Mouse (Mus musculus) left cerebral cortex, postnatal 25 days (tissue): Measurements from ENCODE around the gene Adora3. TPM values are rescaled to one million over a fixed set of nuclear protein-coding genes. Genes with fewer than 3 reads are reported as not detected.
A peak's percentile ranks its signal among the peaks of the same experiment; 100 is the strongest.

Experiments
- DNase-seq, 2 experiments: peaks; one replicate each; pipeline ENCODE4 v3.0.0; 2022; ENCODE audit warnings: low spot score in 2 of 2, mixed read lengths in 1 of 2
- intact Hi-C: fragments of 180-260 bp; cut with DNase I; formaldehyde crosslinking; loops from one replicate; pipeline ENCODE4 v1.15.1; 2025
- total RNA-seq, 2 experiments: library from RNA; stranded (reverse); gene quantifications; 2 replicates each; pipeline ENCODE4 v1.2.3; 2021

The Adora3 gene
- total RNA-seq, 2 experiments from 2014 or later, result 1.2 to 1.5 TPM

- no peak for DNase-seq
- intact Hi-C loops, result no loop called here
These were observed 54.0 kb downstream of the Adora3 start for GRCm38 (mm10) chr3:105924616-105925015.

GRCm38 (mm10) chr3:105927561-105928194 is 57.0 kb downstream of the Adora3 start:
- no peak for DNase-seq
- intact Hi-C loops, result no loop called here

- DNase-seq, result no peak
- intact Hi-C loops, result no loop called here
These were observed 57.5 kb downstream of the Adora3 start for GRCm38 (mm10) chr3:105928195-105928569.

- intact Hi-C loops, result no loop called here
- no peak for DNase-seq
These were observed 58.1 kb downstream of the Adora3 start for GRCm38 (mm10) chr3:105928781-105929180.

GRCm38 (mm10) chr3:105929821-105930220 is 59.2 kb downstream of the Adora3 start:
- intact Hi-C loops, result no loop called here
- no peak for DNase-seq

- no peak for DNase-seq
- intact Hi-C loops, result no loop called here
These were observed 60.4 kb downstream of the Adora3 start for GRCm38 (mm10) chr3:105931095-105931494.

GRCm38 (mm10) chr3:105932240-105933071 is 61.8 kb downstream of the Adora3 start, which contains the start of gene I830077J02Rik:
I830077J02Rik (minus strand) TSS chr3:105932664.
- intact Hi-C loops, result no loop called here
- DNase-seq, result no peak

- intact Hi-C loops, result no loop called here
- peak; percentile 18 to 26 for DNase-seq
These were observed 63.3 kb downstream of the Adora3 start for GRCm38 (mm10) chr3:105933926-105934325.

GRCm38 (mm10) chr3:105935033-105935432 is 64.4 kb downstream of the Adora3 start:
- peak in 1 of 2 experiments; percentile 14 for DNase-seq
- intact Hi-C loops, result no loop called here

- intact Hi-C loops, result no loop called here
- DNase-seq, result no peak
These were observed 65.5 kb downstream of the Adora3 start for GRCm38 (mm10) chr3:105936111-105936510.

- no peak for DNase-seq
- intact Hi-C loops, result no loop called here
These were observed 80.7 kb downstream of the Adora3 start for GRCm38 (mm10) chr3:105951348-105951747.

- no peak for DNase-seq
- intact Hi-C loops, result loop anchor here (5.0 kb wide), 1 partner anchor 155 kb away; the partner anchor contains the start of gene Rap1a
These were observed 86.6 kb downstream of the Adora3 start for GRCm38 (mm10) chr3:105957235-105957634.

GRCm38 (mm10) chr3:105958204-105958603 is 87.5 kb downstream of the Adora3 start:
- no peak for DNase-seq
- intact Hi-C loops, result loop anchor here (2.0 to 5.0 kb wide), 2 partner anchors 156 to 271 kb away; partner anchors contain the start of genes Ddx20 and Rap1a

Other genes starting within 250 kb of the Adora3 start
- gene Ddx20, start 183.3 kb upstream of the Adora3 start, total RNA-seq, result 10 to 100 TPM; 10.8 to 11.8 TPM
- 100 to 1,000 TPM; 109 to 110 TPM for gene Inka2, start 166.3 kb upstream of the Adora3 start, total RNA-seq
- gene Rap1a, start 69.5 kb upstream of the Adora3 start, total RNA-seq, result 10 to 100 TPM; 71.5 to 76.4 TPM
- under 1 TPM in 1 of 2 experiments, not detected in 1; 0.69 TPM for gene Tmigd3, start within 50 bp of the Adora3 start, total RNA-seq
- gene I830077J02Rik, start 61.8 kb downstream of the Adora3 start, total RNA-seq, result under 1 TPM; 0.44 to 0.78 TPM
- gene Wdr77, start 88.5 kb downstream of the Adora3 start, total RNA-seq, result 10 to 100 TPM; 49.5 to 51.6 TPM
- gene Atp5f1, start 89.2 kb downstream of the Adora3 start, total RNA-seq, result 100 to 1,000 TPM; 272 to 278 TPM
- gene Ovgp1, start 102.9 kb downstream of the Adora3 start, total RNA-seq, result 1 to 10 TPM; 1.5 to 2.3 TPM
- gene Pifo, start 143.8 kb downstream of the Adora3 start, total RNA-seq, result not detected
- not detected for gene Chil5, start 162.0 kb downstream of the Adora3 start, total RNA-seq
- under 1 TPM; 0.71 to 0.76 TPM for gene Chia1, start 242.4 kb downstream of the Adora3 start, total RNA-seq